In genomic region chr13:25451357-25451861, GRCm38 (mm10) we compare ENCODE assay signal across 17 mouse cellular contexts.
A peak's percentile ranks its signal among the peaks of the same experiment; 100 is the strongest.
DNase-seq lines count a peak whose midpoint lies in the region; ATAC-seq and TF ChIP-seq lines count a peak whose summit lies in the region.
"Had no signal": no experiment of that assay in that cellular context is flagged by ENCODE, and none has a peak within 500 bp of the region (broad histone marks: within the 10 kb centered on the region; RNA-seq: fewer than 3 reads in every experiment).

No protein-coding gene starts in this region.

- DNase-seq in right cerebral cortex, postnatal 4 days: peak; percentile 16
- DNase-seq in right cerebral cortex, adult 18-20 months: no peak
- DNase-seq in hindbrain, embryonic 10.5 days (ENCODE audit: low spot score): peak; percentile 6
- no peak for DNase-seq in yolk sac, embryonic 10.5 days (ENCODE audit: low spot score)
- no peak for DNase-seq in left cerebral cortex, adult 11 months (ENCODE audit: low spot score)
- no peak for DNase-seq in spleen, adult 12 weeks (ENCODE audit: low spot score)
- no peak for DNase-seq in lung, adult 2 months
- DNase-seq: adrenal gland, postnatal 36 days; cerebellum, adult 11 months; gastrocnemius, adult 2 months; kidney, postnatal 10 days; liver; thymus, postnatal 25 days had no signal

- H3K36me3 ChIP-seq in hindbrain, embryonic 10.5 days: no peaks in the 10 kb centered on the region
- H3K36me3 ChIP-seq in midbrain, embryonic 13.5 days: no peaks in the 10 kb centered on the region
- H3K36me3 ChIP-seq: embryonic facial prominence, embryonic 15.5 days; heart, embryonic 12.5 days had no signal

- H3K27ac ChIP-seq in hindbrain, embryonic 10.5 days: peak overlapping the region; percentile 68
- peak overlapping the region; percentile 85 for H3K27ac ChIP-seq in midbrain, embryonic 13.5 days
- H3K27ac ChIP-seq: embryonic facial prominence, embryonic 15.5 days; gastrocnemius, adult 2 months had no signal

- peak overlapping the region; percentile 53; the same call in 1 of the 2 replicates for H3K9ac ChIP-seq in midbrain, embryonic 13.5 days (replicated peaks)
- H3K9ac ChIP-seq: embryonic facial prominence, embryonic 15.5 days; heart, embryonic 12.5 days had no signal

- no peak for TF ChIP-seq CTCF in lung, adult 2 months (IDR thresholded peaks at IDR 0.05; ENCODE audit: insufficient read depth, low read length)

- TF ChIP-seq POLR2A in lung, adult 2 months (IDR thresholded peaks at IDR 0.05; ENCODE audit: borderline replicate concordance, extremely low read depth, low read depth, low read length): no peak

- H3K9me3 ChIP-seq in hindbrain, embryonic 10.5 days: no peaks in the 10 kb centered on the region
- H3K9me3 ChIP-seq in midbrain, embryonic 13.5 days: no peaks in the 10 kb centered on the region
- H3K9me3 ChIP-seq: embryonic facial prominence, embryonic 15.5 days; heart, embryonic 12.5 days had no signal

- ATAC-seq in midbrain, embryonic 13.5 days: peak; percentile 55; the same call in 1 of the 2 replicates
- ATAC-seq: lung, postnatal 0 days had no signal

- H3K4me1 ChIP-seq in hindbrain, embryonic 10.5 days (replicated peaks): peaks cover 21% of the 10 kb centered on the region
- H3K4me1 ChIP-seq in midbrain, embryonic 13.5 days (replicated peaks): peaks cover 16% of the 10 kb centered on the region
- no peaks in the 10 kb centered on the region for H3K4me1 ChIP-seq in lung, adult 2 months (ENCODE audit: control insufficient read depth, insufficient read depth, low read length)
- H3K4me1 ChIP-seq: embryonic facial prominence, embryonic 15.5 days; heart, embryonic 12.5 days had no signal

- no peaks in the 10 kb centered on the region for H3K27me3 ChIP-seq in hindbrain, embryonic 10.5 days (ENCODE audit: insufficient read depth, poor library complexity, severe bottlenecking)
- no peaks in the 10 kb centered on the region for H3K27me3 ChIP-seq in midbrain, embryonic 13.5 days
- H3K27me3 ChIP-seq: embryonic facial prominence, embryonic 15.5 days; heart, embryonic 12.5 days had no signal

- H3K4me3 ChIP-seq in hindbrain, embryonic 10.5 days: no peak overlapping the region
- H3K4me3 ChIP-seq in midbrain, embryonic 13.5 days (replicated peaks): no peak overlapping the region
- H3K4me3 ChIP-seq in lung, adult 2 months (replicated peaks; ENCODE audit: extremely low read depth, low read depth, low read length): no peak overlapping the region
- H3K4me3 ChIP-seq: embryonic facial prominence, embryonic 15.5 days; gastrocnemius, adult 2 months; heart, embryonic 12.5 days had no signal

- WGBS in hindbrain, embryonic 10.5 days: 20% methylated on average over 13 of the region's 13 CpGs
- 8% methylated on average over 13 of the region's 13 CpGs for WGBS in midbrain, embryonic 13.5 days
- 51% methylated on average over 13 of the region's 13 CpGs for whole genome bisulfite sequencing in lung, adult 2 months

- peak overlapping the region; percentile 29 for H3K4me2 ChIP-seq in midbrain, embryonic 13.5 days (replicated peaks)
- H3K4me2 ChIP-seq: embryonic facial prominence, embryonic 15.5 days; heart, embryonic 12.5 days had no signal

Comparison
In these comparisons a context has a peak if more than half of its experiments do, and no peak if none do; other contexts are left out.
1. DNase-seq: peak in right cerebral cortex, postnatal 4 days (single experiment) and hindbrain, embryonic 10.5 days (single experiment); none in right cerebral cortex, adult 18-20 months (single experiment), yolk sac, embryonic 10.5 days (single experiment), left cerebral cortex, adult 11 months (single experiment), spleen, adult 12 weeks (single experiment) and lung, adult 2 months (single experiment).